Comparison of ENCODE assay signal across 8 mouse cellular contexts in genomic region chr2:130423397-130424125, GRCm38 (mm10). TPM values are rescaled to one million over a fixed set of nuclear protein-coding genes. Genes with fewer than 3 reads are reported as not detected.
DNase-seq lines count a peak whose midpoint lies in the region; ATAC-seq and TF ChIP-seq lines count a peak whose summit lies in the region.

No protein-coding gene starts in this region.

- no peak for TF ChIP-seq POLR2A in liver, adult 2 months (IDR thresholded peaks at IDR 0.05; ENCODE audit: extremely low read depth, insufficient read depth, low read length)

- peak overlapping the region; percentile 84 for H3K4me2 ChIP-seq in embryonic facial prominence, embryonic 13.5 days
- peak overlapping the region; percentile 97 for H3K4me2 ChIP-seq in heart, embryonic 11.5 days
- H3K4me2 ChIP-seq in kidney, embryonic 15.5 days, result peak overlapping the region; percentile 97
- H3K4me2 ChIP-seq in midbrain, postnatal 0 days (ENCODE audit: low read depth, low read length, poor library complexity, severe bottlenecking), result peak overlapping the region; percentile 90
- peak overlapping the region; percentile 94 for H3K4me2 ChIP-seq in stomach, embryonic 16.5 days (ENCODE audit: low read depth, low read length)

- peak overlapping the region; percentile 92 for H3K9ac ChIP-seq in embryonic facial prominence, embryonic 13.5 days
- peak overlapping the region; percentile 90 for H3K9ac ChIP-seq in heart, embryonic 11.5 days (ENCODE audit: low read depth, low read length)
- H3K9ac ChIP-seq in kidney, embryonic 15.5 days, result peak overlapping the region; percentile 86
- H3K9ac ChIP-seq in liver, adult 2 months (ENCODE audit: low read depth, low read length), result peak overlapping the region; percentile 83
- H3K9ac ChIP-seq in midbrain, postnatal 0 days (replicated peaks; ENCODE audit: low read length, poor library complexity, severe bottlenecking), result peak overlapping the region; percentile 90
- peak overlapping the region; percentile 93 for H3K9ac ChIP-seq in stomach, embryonic 16.5 days (ENCODE audit: low read length)

- ATAC-seq in embryonic facial prominence, embryonic 13.5 days (ENCODE audit: insufficient number of reproducible peaks, insufficient read depth, low FRiP score, low TSS enrichment, low read depth), result peak; percentile 77
- ATAC-seq in heart, embryonic 11.5 days (replicated peaks; ENCODE audit: insufficient number of reproducible peaks, low FRiP score, low TSS enrichment), result peak; percentile 55
- ATAC-seq in kidney, embryonic 15.5 days (replicated peaks; ENCODE audit: low FRiP score), result peak; percentile 73
- peak; percentile 79 for ATAC-seq in midbrain, postnatal 0 days (ENCODE audit: low FRiP score)
- peak; percentile 63 for ATAC-seq in stomach, embryonic 16.5 days (ENCODE audit: insufficient read depth, low FRiP score)

- no peak for TF ChIP-seq CTCF in C2C12 (IDR thresholded peaks at IDR 0.05; ENCODE audit: control insufficient read depth, insufficient read depth, insufficient read length)
- TF ChIP-seq CTCF in liver, adult 2 months (IDR thresholded peaks at IDR 0.05; ENCODE audit: low read depth, low read length), result no peak
- no peak for TF ChIP-seq CTCF in midbrain, postnatal 0 days (IDR thresholded peaks at IDR 0.05)

- 17% methylated on average over 49 of the region's 49 CpGs for WGBS in embryonic facial prominence, embryonic 13.5 days
- 13% methylated on average over 49 of the region's 49 CpGs for WGBS in heart, embryonic 11.5 days (ENCODE audit: insufficient replicate concordance)
- 12% methylated on average over 49 of the region's 49 CpGs for WGBS in kidney, embryonic 15.5 days
- WGBS in liver, adult 2 months, result 13% methylated on average over 49 of the region's 49 CpGs
- WGBS in midbrain, postnatal 0 days, result 15% methylated on average over 49 of the region's 49 CpGs
- WGBS in stomach, embryonic 16.5 days, result 13% methylated on average over 49 of the region's 49 CpGs

- peaks cover 38% of the 10 kb centered on the region for H3K4me1 ChIP-seq in embryonic facial prominence, embryonic 13.5 days
- peaks cover 9% of the 10 kb centered on the region for H3K4me1 ChIP-seq in heart, embryonic 11.5 days (ENCODE audit: control insufficient read depth, insufficient read depth, low read length)
- peaks cover 22% of the 10 kb centered on the region for H3K4me1 ChIP-seq in kidney, embryonic 15.5 days
- H3K4me1 ChIP-seq in liver, adult 2 months (ENCODE audit: control insufficient read depth, insufficient read depth, low read length), result peaks cover 5% of the 10 kb centered on the region
- H3K4me1 ChIP-seq in midbrain, postnatal 0 days (ENCODE audit: insufficient read depth, low read length), result peaks cover 15% of the 10 kb centered on the region; the same call in 1 of the 2 replicates
- peaks cover 17% of the 10 kb centered on the region for H3K4me1 ChIP-seq in stomach, embryonic 16.5 days (ENCODE audit: control insufficient read depth, insufficient read depth, low read length)

- H3K4me3 ChIP-seq in C2C12 (ENCODE audit: insufficient read depth, poor library complexity, severe bottlenecking), result peak overlapping the region; percentile 91
- H3K4me3 ChIP-seq in embryonic facial prominence, embryonic 13.5 days, result peak overlapping the region; percentile 84
- H3K4me3 ChIP-seq in heart, embryonic 11.5 days (ENCODE audit: low read depth, low read length), result peak overlapping the region; percentile 85
- peak overlapping the region; percentile 83 for H3K4me3 ChIP-seq in kidney, embryonic 15.5 days (replicated peaks)
- H3K4me3 ChIP-seq in liver, adult 2 months (ENCODE audit: insufficient read depth, low read depth, low read length), result peak overlapping the region; percentile 84
- peak overlapping the region; percentile 86 for H3K4me3 ChIP-seq in midbrain, postnatal 0 days (ENCODE audit: low read depth, low read length)
- H3K4me3 ChIP-seq in stomach, embryonic 16.5 days (replicated peaks; ENCODE audit: low read length), result peak overlapping the region; percentile 89

- peaks cover 70% of the 10 kb centered on the region for H3K79me2 ChIP-seq in C2C12 (ENCODE audit: control insufficient read depth, insufficient read depth)
- H3K79me2 ChIP-seq in liver, adult 2 months (ENCODE audit: control insufficient read depth, insufficient read depth, low read length), result peaks cover 3% of the 10 kb centered on the region; the same call in 1 of the 2 replicates

- no peaks in the 10 kb centered on the region for H3K27me3 ChIP-seq in C2C12 (ENCODE audit: control insufficient read depth, insufficient read depth, insufficient read length)
- H3K27me3 ChIP-seq in embryonic facial prominence, embryonic 13.5 days, result no peaks in the 10 kb centered on the region
- H3K27me3 ChIP-seq in heart, embryonic 11.5 days (ENCODE audit: control insufficient read depth, insufficient read depth, low read length), result no peaks in the 10 kb centered on the region
- H3K27me3 ChIP-seq in kidney, embryonic 15.5 days, result no peaks in the 10 kb centered on the region
- H3K27me3 ChIP-seq in liver, adult 2 months (ENCODE audit: control insufficient read depth, insufficient read depth, low read length), result no peaks in the 10 kb centered on the region
- H3K27me3 ChIP-seq in midbrain, postnatal 0 days (ENCODE audit: insufficient read depth, low read length), result no peaks in the 10 kb centered on the region
- H3K27me3 ChIP-seq in stomach, embryonic 16.5 days (ENCODE audit: control insufficient read depth, insufficient read depth, low read length), result no peaks in the 10 kb centered on the region

- peaks cover 47% of the 10 kb centered on the region for H3K79me3 ChIP-seq in C2C12 (ENCODE audit: low read depth)

- no peaks in the 10 kb centered on the region for H3K9me3 ChIP-seq in embryonic facial prominence, embryonic 13.5 days
- no peaks in the 10 kb centered on the region for H3K9me3 ChIP-seq in heart, embryonic 11.5 days (replicated peaks; ENCODE audit: control insufficient read depth, low read length)
- no peaks in the 10 kb centered on the region for H3K9me3 ChIP-seq in kidney, embryonic 15.5 days (replicated peaks)
- H3K9me3 ChIP-seq in midbrain, postnatal 0 days (ENCODE audit: low read length), result no peaks in the 10 kb centered on the region
- no peaks in the 10 kb centered on the region for H3K9me3 ChIP-seq in stomach, embryonic 16.5 days (replicated peaks; ENCODE audit: control insufficient read depth, low read length)

- H3K27ac ChIP-seq in embryonic facial prominence, embryonic 13.5 days, result peak overlapping the region; percentile 92
- peak overlapping the region; percentile 91 for H3K27ac ChIP-seq in heart, embryonic 11.5 days (ENCODE audit: low read depth, low read length)
- H3K27ac ChIP-seq in kidney, embryonic 15.5 days, result peak overlapping the region; percentile 91
- H3K27ac ChIP-seq in liver, adult 2 months (replicated peaks; ENCODE audit: insufficient read depth, low read depth, low read length), result peak overlapping the region; percentile 71
- peak overlapping the region; percentile 97 for H3K27ac ChIP-seq in midbrain, postnatal 0 days (ENCODE audit: low read depth, low read length)
- H3K27ac ChIP-seq in stomach, embryonic 16.5 days (ENCODE audit: low read length), result peak overlapping the region; percentile 92

- peak; percentile 84 for DNase-seq in adrenal gland, postnatal 25 days
- peak; percentile 54 for DNase-seq in liver, adult 2 months (ENCODE audit: extremely low read depth, low read depth, low spot score)
- peak; percentile 87 for DNase-seq in midbrain, postnatal 0 days (ENCODE audit: low spot score)

- H3K36me3 ChIP-seq in C2C12 (ENCODE audit: control insufficient read depth, insufficient read depth), result peaks cover 57% of the 10 kb centered on the region
- H3K36me3 ChIP-seq in embryonic facial prominence, embryonic 13.5 days, result peaks cover 28% of the 10 kb centered on the region
- H3K36me3 ChIP-seq in heart, embryonic 11.5 days (ENCODE audit: control insufficient read depth, insufficient read depth, low read length), result no peaks in the 10 kb centered on the region
- peaks cover 41% of the 10 kb centered on the region for H3K36me3 ChIP-seq in kidney, embryonic 15.5 days
- H3K36me3 ChIP-seq in liver, adult 2 months (ENCODE audit: control insufficient read depth, insufficient read depth, low read length), result peaks cover 4% of the 10 kb centered on the region
- H3K36me3 ChIP-seq in midbrain, postnatal 0 days (ENCODE audit: insufficient read depth, low read length), result 0 out of 2 replicates have a peak, but pooled peaks cover 8% of the 10 kb centered on the region
- peaks cover 4% of the 10 kb centered on the region; the same call in 1 of the 2 replicates for H3K36me3 ChIP-seq in stomach, embryonic 16.5 days (ENCODE audit: control insufficient read depth, insufficient read depth, low read length)

- H3ac ChIP-seq in C2C12 (ENCODE audit: control insufficient read depth, insufficient read length, low read depth), result peak overlapping the region; percentile 64

RNA-seq across cellular contexts. Expression of gene Vps16, which starts 0.6 kb away (rescaled TPM):
- 44.0 TPM for polyA plus RNA-seq in C2C12 (2012; fragmentation: generic; extraction: Trizol)
- total RNA-seq in adrenal gland, postnatal 25 days (2021), result 80.9 and 81.9 TPM in 2 replicates
- 105 and 108 TPM in 2 replicates for polyA plus RNA-seq in embryonic facial prominence, embryonic 13.5 days (2015; fragmentation: Nextera tagmentation; extraction: Ambion mirVana)
- 45.1 and 52.0 TPM in 2 replicates for polyA plus RNA-seq in heart, embryonic 11.5 days (2014; fragmentation: Nextera tagmentation; extraction: Ambion mirVana)
- 101 and 103 TPM in 2 replicates for polyA plus RNA-seq in kidney, embryonic 15.5 days (2015; fragmentation: Nextera tagmentation; extraction: Ambion mirVana)
- 25.6 and 27.2 TPM in 2 replicates for total RNA-seq in liver, adult 2 months (2014; rRNA removed)
- polyA plus RNA-seq in liver, adult 2 months (2012; rRNA removed), result 22.6 and 43.2 TPM in 2 replicates
- 81.2 and 83.6 TPM in 2 replicates for total RNA-seq in midbrain, postnatal 0 days (2014; rRNA removed)
- 86.6 and 89.9 TPM in 2 replicates for polyA plus RNA-seq in midbrain, postnatal 0 days (2015; fragmentation: Nextera tagmentation; extraction: Ambion mirVana)
- polyA plus RNA-seq in stomach, embryonic 16.5 days (2015; fragmentation: Nextera tagmentation; extraction: Ambion mirVana), result 83.2 and 93.8 TPM in 2 replicates

RNA-seq across cellular contexts. Expression of gene Pced1a, which starts 0.9 kb away (rescaled TPM):
- 15.4 TPM for polyA plus RNA-seq in C2C12 (2012; fragmentation: generic; extraction: Trizol)
- total RNA-seq in adrenal gland, postnatal 25 days (2021), result 18.9 and 19.9 TPM in 2 replicates
- 15.5 and 16.3 TPM in 2 replicates for polyA plus RNA-seq in embryonic facial prominence, embryonic 13.5 days (2015; fragmentation: Nextera tagmentation; extraction: Ambion mirVana)
- polyA plus RNA-seq in heart, embryonic 11.5 days (2014; fragmentation: Nextera tagmentation; extraction: Ambion mirVana), result 7.4 and 7.9 TPM in 2 replicates
- 17.3 and 19.0 TPM in 2 replicates for polyA plus RNA-seq in kidney, embryonic 15.5 days (2015; fragmentation: Nextera tagmentation; extraction: Ambion mirVana)
- total RNA-seq in liver, adult 2 months (2014; rRNA removed), result 6.3 and 7.2 TPM in 2 replicates
- polyA plus RNA-seq in liver, adult 2 months (2012; rRNA removed), result 23.3 and 29.0 TPM in 2 replicates
- total RNA-seq in midbrain, postnatal 0 days (2014; rRNA removed), result 27.5 and 28.8 TPM in 2 replicates
- polyA plus RNA-seq in midbrain, postnatal 0 days (2015; fragmentation: Nextera tagmentation; extraction: Ambion mirVana), result 12.0 and 12.3 TPM in 2 replicates
- 16.1 and 16.4 TPM in 2 replicates for polyA plus RNA-seq in stomach, embryonic 16.5 days (2015; fragmentation: Nextera tagmentation; extraction: Ambion mirVana)

RNA-seq across cellular contexts. Expression of gene Tmem239, which starts 17.3 kb away (rescaled TPM):
- 0.02 TPM for polyA plus RNA-seq in C2C12 (2012; fragmentation: generic; extraction: Trizol)
- total RNA-seq in adrenal gland, postnatal 25 days (2021), result not detected in 2 replicates
- 0.32 TPM in 1 of 2 replicates, not detected in the other for polyA plus RNA-seq in embryonic facial prominence, embryonic 13.5 days (2015; fragmentation: Nextera tagmentation; extraction: Ambion mirVana)
- polyA plus RNA-seq in heart, embryonic 11.5 days (2014; fragmentation: Nextera tagmentation; extraction: Ambion mirVana), result not detected in 2 replicates
- polyA plus RNA-seq in kidney, embryonic 15.5 days (2015; fragmentation: Nextera tagmentation; extraction: Ambion mirVana), result not detected in 2 replicates
- total RNA-seq in liver, adult 2 months (2014; rRNA removed), result not detected in 2 replicates
- not detected in 2 replicates for polyA plus RNA-seq in liver, adult 2 months (2012; rRNA removed)
- total RNA-seq in midbrain, postnatal 0 days (2014; rRNA removed), result not detected in 2 replicates
- 0.12 TPM in 1 of 2 replicates, not detected in the other for polyA plus RNA-seq in midbrain, postnatal 0 days (2015; fragmentation: Nextera tagmentation; extraction: Ambion mirVana)
- not detected in 2 replicates for polyA plus RNA-seq in stomach, embryonic 16.5 days (2015; fragmentation: Nextera tagmentation; extraction: Ambion mirVana)

RNA-seq across cellular contexts. Expression of gene 1700020A23Rik, which starts 18.5 kb away (rescaled TPM):
- polyA plus RNA-seq in C2C12 (2012; fragmentation: generic; extraction: Trizol), result not detected
- not detected in 2 replicates for total RNA-seq in adrenal gland, postnatal 25 days (2021)
- polyA plus RNA-seq in embryonic facial prominence, embryonic 13.5 days (2015; fragmentation: Nextera tagmentation; extraction: Ambion mirVana), result not detected in 2 replicates
- not detected in 2 replicates for polyA plus RNA-seq in heart, embryonic 11.5 days (2014; fragmentation: Nextera tagmentation; extraction: Ambion mirVana)
- not detected in 2 replicates for polyA plus RNA-seq in kidney, embryonic 15.5 days (2015; fragmentation: Nextera tagmentation; extraction: Ambion mirVana)
- total RNA-seq in liver, adult 2 months (2014; rRNA removed), result not detected in 2 replicates
- not detected in 2 replicates for polyA plus RNA-seq in liver, adult 2 months (2012; rRNA removed)
- not detected in 2 replicates for total RNA-seq in midbrain, postnatal 0 days (2014; rRNA removed)
- polyA plus RNA-seq in midbrain, postnatal 0 days (2015; fragmentation: Nextera tagmentation; extraction: Ambion mirVana), result 0.93 TPM in 1 of 2 replicates, not detected in the other
- polyA plus RNA-seq in stomach, embryonic 16.5 days (2015; fragmentation: Nextera tagmentation; extraction: Ambion mirVana), result not detected in 2 replicates

RNA-seq across cellular contexts. Expression of gene Gm28372, which starts 18.5 kb away (rescaled TPM):
- not detected for polyA plus RNA-seq in C2C12 (2012; fragmentation: generic; extraction: Trizol)
- total RNA-seq in adrenal gland, postnatal 25 days (2021), result not detected in 2 replicates
- 0.32 TPM in 1 of 2 replicates, not detected in the other for polyA plus RNA-seq in embryonic facial prominence, embryonic 13.5 days (2015; fragmentation: Nextera tagmentation; extraction: Ambion mirVana)
- polyA plus RNA-seq in heart, embryonic 11.5 days (2014; fragmentation: Nextera tagmentation; extraction: Ambion mirVana), result not detected in 2 replicates
- 0.09 TPM in 1 of 2 replicates, not detected in the other for polyA plus RNA-seq in kidney, embryonic 15.5 days (2015; fragmentation: Nextera tagmentation; extraction: Ambion mirVana)
- total RNA-seq in liver, adult 2 months (2014; rRNA removed), result not detected in 2 replicates
- not detected in 2 replicates for polyA plus RNA-seq in liver, adult 2 months (2012; rRNA removed)
- total RNA-seq in midbrain, postnatal 0 days (2014; rRNA removed), result not detected in 2 replicates
- polyA plus RNA-seq in midbrain, postnatal 0 days (2015; fragmentation: Nextera tagmentation; extraction: Ambion mirVana), result 0.15 TPM in 1 of 2 replicates, not detected in the other
- not detected in 2 replicates for polyA plus RNA-seq in stomach, embryonic 16.5 days (2015; fragmentation: Nextera tagmentation; extraction: Ambion mirVana)

Comparison
In these comparisons a context has a peak if more than half of its experiments do, and no peak if none do; other contexts are left out.
1. Peak in every context shown above with its lines: DNase-seq, ATAC-seq, H3K4me3 ChIP-seq and H3K27ac ChIP-seq.